Mouse (Mus musculus) limb, embryonic 10.5 days (tissue): ENCODE measurements around the gene Acyp2. TPM values are rescaled to one million over a fixed set of nuclear protein-coding genes. Genes with fewer than 3 reads are reported as not detected.

Experiments used
- polyA plus RNA-seq: library from polyadenylated mRNA; unstranded; fragments of >200 nt; fragmentation: Nextera tagmentation; extraction: Ambion mirVana; gene quantifications from 2 replicates; pipeline ENCODE4 v1.2.1, GENCODE M21; 2016

Acyp2 gene
- polyA plus RNA-seq, 1 experiment from 2014 or later, result 3.6 TPM

Other genes with a start within 250 kb of the Acyp2 start
- not detected in 2 replicates for gene 4930505A04Rik, start 177.8 kb downstream of the Acyp2 start, polyA plus RNA-seq
- gene Psme4, start 122.1 kb upstream of the Acyp2 start, polyA plus RNA-seq, result 25.2 and 31.5 TPM in 2 replicates
- 0.23 and 0.48 TPM in 2 replicates for gene Gpr75, start 235.8 kb upstream of the Acyp2 start, polyA plus RNA-seq
- gene Asb3, start 235.8 kb upstream of the Acyp2 start, polyA plus RNA-seq, result 26.3 and 31.1 TPM in 2 replicates